Mouse (Mus musculus): Measurements from ENCODE around the gene Ccdc18. TPM values are rescaled to one million over a fixed set of nuclear protein-coding genes. Genes with fewer than 3 reads are reported as not detected.
"Not testable (repeated sequence)": the region's sequence is repeated elsewhere in the genome, so short reads cannot be mapped to it uniquely, and the experiment has no call there.

Gene Ccdc18
- polyA plus RNA-seq, 1 experiment = 12.5 TPM

DNA sequence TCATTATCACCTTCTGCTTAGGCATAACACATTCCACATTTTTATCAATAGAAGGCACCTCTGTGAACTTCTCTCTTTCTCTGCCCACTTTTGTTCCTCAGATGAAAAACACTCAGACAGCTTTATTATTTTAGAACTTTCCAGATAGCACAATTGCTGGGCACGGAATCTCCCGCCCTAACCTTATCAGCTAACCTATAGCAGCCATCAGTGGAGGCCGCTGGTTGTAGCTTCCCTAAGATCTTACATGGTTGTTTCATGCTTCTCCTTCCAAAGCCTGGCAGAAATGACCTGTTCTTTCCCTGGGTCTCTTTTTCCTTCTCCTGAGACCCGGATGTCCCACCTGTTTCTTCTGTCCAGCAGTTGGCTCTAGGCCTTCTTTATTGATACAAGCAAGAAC is 78.8 kb downstream of the Ccdc18 start:
- TF ChIP-seq POLR2A (IDR thresholded peaks at IDR 0.05; ENCODE audit: borderline replicate concordance, control insufficient read depth, low read depth, low read length) = no peak
- no peak for TF ChIP-seq CTCF (IDR thresholded peaks at IDR 0.05; ENCODE audit: control insufficient read depth, insufficient read depth, low read length)
- Histone ChIP-seq H3K4me3 (replicated peaks; ENCODE audit: control insufficient read depth, low read depth, low read length) (no peak overlapping the region), H3K4me1 (ENCODE audit: control insufficient read depth, insufficient read depth, low read length) (no peaks in the 10 kb centered on the region; the same call in 1 of the 2 replicates), H3K27ac (ENCODE audit: control insufficient read depth, insufficient read depth, low read depth, low read length, poor library complexity) (no peak overlapping the region)
- WGBS = 59% methylated on average over 4 of the region's 4 CpGs

DNA sequence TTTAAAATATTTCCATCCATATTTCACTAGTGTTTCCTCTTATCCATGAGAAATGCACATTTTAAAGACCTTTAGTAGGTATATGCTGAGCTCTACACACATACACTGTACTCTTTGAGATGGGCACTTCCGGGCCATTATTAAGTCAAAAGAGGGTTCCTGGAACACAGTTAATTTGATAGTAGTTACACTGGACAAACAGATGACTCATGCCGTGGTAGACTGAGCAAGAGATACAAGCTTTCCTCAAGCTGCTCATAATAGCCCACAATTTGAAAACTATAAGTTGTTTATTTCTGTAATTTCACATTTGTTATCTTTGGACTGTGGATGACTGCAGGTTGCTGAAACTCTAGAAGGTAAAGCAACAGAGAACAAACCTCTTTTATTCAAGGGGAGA is 82.3 kb downstream of the Ccdc18 start:
- Histone ChIP-seq H3K27ac (ENCODE audit: control insufficient read depth, insufficient read depth, low read depth, low read length, poor library complexity) (no peak overlapping the region), H3K4me3 (replicated peaks; ENCODE audit: control insufficient read depth, low read depth, low read length) (no peak overlapping the region), H3K4me1 (ENCODE audit: control insufficient read depth, insufficient read depth, low read length) (no peaks in the 10 kb centered on the region; the same call in 1 of the 2 replicates)
- TF ChIP-seq CTCF (IDR thresholded peaks at IDR 0.05; ENCODE audit: control insufficient read depth, insufficient read depth, low read length) (no peak), POLR2A (IDR thresholded peaks at IDR 0.05; ENCODE audit: borderline replicate concordance, control insufficient read depth, low read depth, low read length) (no peak)
- 82% methylated on average over 2 of the region's 2 CpGs for WGBS

GRCm38 (mm10) chr5:108224077-108224476 is 91.4 kb downstream of the Ccdc18 start:
- Histone ChIP-seq H3K4me1 (ENCODE audit: control insufficient read depth, insufficient read depth, low read length) (no peaks in the 10 kb centered on the region), H3K27ac (ENCODE audit: control insufficient read depth, insufficient read depth, low read depth, low read length, poor library complexity) (no peak overlapping the region)
- no peak for TF ChIP-seq POLR2A (IDR thresholded peaks at IDR 0.05; ENCODE audit: borderline replicate concordance, control insufficient read depth, low read depth, low read length)
- no peak for TF ChIP-seq CTCF (IDR thresholded peaks at IDR 0.05; ENCODE audit: control insufficient read depth, insufficient read depth, low read length)

DNA sequence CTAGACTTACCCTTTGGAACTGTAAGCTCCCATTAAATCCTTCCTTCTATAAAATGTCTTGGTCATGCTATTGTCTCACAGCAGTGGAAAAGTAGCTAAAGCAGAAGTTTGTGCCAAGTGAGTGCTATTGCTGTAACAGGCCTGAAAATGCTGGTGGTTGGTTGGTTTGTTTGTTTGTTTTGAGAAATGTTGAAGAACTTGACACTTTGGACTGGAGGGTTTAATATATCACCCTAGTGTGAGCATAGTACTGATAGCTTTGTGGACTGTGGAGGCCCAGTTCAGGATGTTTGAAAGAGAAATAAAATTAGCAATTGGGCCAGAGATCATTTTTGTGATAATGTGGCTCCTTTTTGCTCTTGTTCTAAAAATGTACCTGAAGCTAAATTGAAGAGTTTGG is 93.5 kb downstream of the Ccdc18 start:
- no peak for TF ChIP-seq CTCF (IDR thresholded peaks at IDR 0.05; ENCODE audit: control insufficient read depth, insufficient read depth, low read length)
- no peak for TF ChIP-seq POLR2A (IDR thresholded peaks at IDR 0.05; ENCODE audit: borderline replicate concordance, control insufficient read depth, low read depth, low read length)
- H3K4me3 ChIP-seq (replicated peaks; ENCODE audit: control insufficient read depth, low read depth, low read length) = no peak overlapping the region
- no peaks in the 10 kb centered on the region for H3K4me1 ChIP-seq (ENCODE audit: control insufficient read depth, insufficient read depth, low read length)
- H3K27ac ChIP-seq (ENCODE audit: control insufficient read depth, insufficient read depth, low read depth, low read length, poor library complexity) = no peak overlapping the region

More at GRCm38 (mm10) chr5:108224077-108224476, 91.4 kb downstream of the Ccdc18 start:
- no peak overlapping the region for H3K4me3 ChIP-seq (replicated peaks; ENCODE audit: control insufficient read depth, low read depth, low read length)

DNA sequence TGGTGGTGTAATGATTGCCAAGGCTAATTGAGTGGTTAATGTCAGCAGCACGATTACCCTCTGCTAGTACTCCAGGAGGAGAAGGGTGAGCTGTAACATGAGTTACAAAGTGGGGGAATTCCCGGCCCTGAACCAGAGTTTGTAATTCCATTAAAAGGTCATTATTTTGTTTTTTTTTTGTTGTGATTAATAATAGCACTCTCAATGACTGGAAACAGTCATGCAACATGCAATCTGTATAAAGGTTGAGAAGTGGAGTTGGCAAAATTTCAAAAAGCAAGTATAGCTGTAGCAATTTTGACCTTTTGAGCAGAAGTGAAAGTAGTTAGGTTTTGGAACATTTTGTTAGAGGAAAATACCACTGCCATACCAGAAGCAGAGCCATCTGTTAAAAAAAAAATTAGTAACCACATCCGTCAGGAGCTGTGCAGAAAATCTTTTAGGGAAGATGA is 113.7 kb downstream of the Ccdc18 start:
- WGBS = 20% methylated on average over 3 of the region's 3 CpGs
- Histone ChIP-seq H3K4me3 (replicated peaks; ENCODE audit: control insufficient read depth, low read depth, low read length) (no peak overlapping the region), H3K27ac (ENCODE audit: control insufficient read depth, insufficient read depth, low read depth, low read length, poor library complexity) (no peak overlapping the region), H3K4me1 (ENCODE audit: control insufficient read depth, insufficient read depth, low read length) (no peaks in the 10 kb centered on the region)
- TF ChIP-seq POLR2A (IDR thresholded peaks at IDR 0.05; ENCODE audit: borderline replicate concordance, control insufficient read depth, low read depth, low read length) (no peak), CTCF (IDR thresholded peaks at IDR 0.05; ENCODE audit: control insufficient read depth, insufficient read depth, low read length) (no peak)

DNA sequence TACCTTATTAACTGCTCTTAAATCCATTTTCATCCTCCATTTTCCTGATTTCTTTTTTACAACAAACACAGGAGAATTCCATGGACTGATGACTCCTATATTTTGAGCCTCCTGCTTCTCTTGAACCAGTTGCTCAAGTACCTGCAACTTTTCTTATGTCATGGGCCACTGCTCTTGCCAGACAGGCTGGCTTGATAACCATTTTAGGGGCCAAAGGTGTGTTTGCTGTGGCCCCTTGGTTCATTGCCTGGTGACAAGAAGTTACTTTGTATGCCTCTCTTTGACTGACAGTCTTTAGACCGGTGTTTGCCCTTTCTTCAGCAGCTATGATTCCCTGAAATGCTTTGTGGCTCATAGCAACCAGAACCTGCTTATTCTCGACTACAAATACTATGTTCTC is 117.4 kb downstream of the Ccdc18 start:
- 69% methylated on average over 2 of the region's 2 CpGs for WGBS
- Histone ChIP-seq H3K4me3 (replicated peaks; ENCODE audit: control insufficient read depth, low read depth, low read length) (no peak overlapping the region), H3K4me1 (ENCODE audit: control insufficient read depth, insufficient read depth, low read length) (no peaks in the 10 kb centered on the region), H3K27ac (ENCODE audit: control insufficient read depth, insufficient read depth, low read depth, low read length, poor library complexity) (no peak overlapping the region)
- no peak for TF ChIP-seq POLR2A (IDR thresholded peaks at IDR 0.05; ENCODE audit: borderline replicate concordance, control insufficient read depth, low read depth, low read length)
- TF ChIP-seq CTCF (IDR thresholded peaks at IDR 0.05; ENCODE audit: control insufficient read depth, insufficient read depth, low read length) = no peak

DNA sequence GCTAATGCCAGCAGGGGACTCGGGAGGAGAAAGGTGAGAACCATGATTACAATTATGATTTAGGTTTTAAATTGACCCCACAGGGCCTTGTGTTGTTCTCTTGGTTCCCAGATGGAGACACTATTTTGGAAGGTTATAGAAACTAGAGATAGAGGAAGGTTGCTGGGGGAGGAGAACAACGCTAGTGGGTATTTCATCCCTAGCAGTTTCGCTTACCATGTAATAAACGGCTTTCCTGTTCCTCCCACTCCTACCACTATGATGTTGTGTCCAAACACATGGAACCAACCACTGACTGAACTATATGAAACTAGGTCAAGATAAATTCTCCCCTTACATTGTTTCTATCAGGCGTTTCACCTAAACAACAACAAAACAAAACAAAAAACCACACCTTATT is 122.6 kb downstream of the Ccdc18 start:
- no peak overlapping the region for H3K4me3 ChIP-seq (replicated peaks; ENCODE audit: control insufficient read depth, low read depth, low read length)
- TF ChIP-seq CTCF (IDR thresholded peaks at IDR 0.05; ENCODE audit: control insufficient read depth, insufficient read depth, low read length) = no peak
- TF ChIP-seq POLR2A (IDR thresholded peaks at IDR 0.05; ENCODE audit: borderline replicate concordance, control insufficient read depth, low read depth, low read length) = no peak
- no peaks in the 10 kb centered on the region for H3K4me1 ChIP-seq (ENCODE audit: control insufficient read depth, insufficient read depth, low read length)
- H3K27ac ChIP-seq (ENCODE audit: control insufficient read depth, insufficient read depth, low read depth, low read length, poor library complexity) = no peak overlapping the region
- WGBS = 57% methylated on average over 5 of the region's 5 CpGs

GRCm38 (mm10) chr5:108262722-108263121 is 130.0 kb downstream of the Ccdc18 start:
- H3K4me1 ChIP-seq (ENCODE audit: control insufficient read depth, insufficient read depth, low read length) = no peaks in the 10 kb centered on the region; the same call in none of the 2 replicates
- TF ChIP-seq POLR2A (IDR thresholded peaks at IDR 0.05; ENCODE audit: borderline replicate concordance, control insufficient read depth, low read depth, low read length) = no peak
- TF ChIP-seq CTCF (IDR thresholded peaks at IDR 0.05; ENCODE audit: control insufficient read depth, insufficient read depth, low read length) = no peak
- 66% methylated on average over 4 of the region's 4 CpGs for WGBS
- no peak overlapping the region for H3K4me3 ChIP-seq (replicated peaks; ENCODE audit: control insufficient read depth, low read depth, low read length)
- H3K27ac ChIP-seq (ENCODE audit: control insufficient read depth, insufficient read depth, low read depth, low read length, poor library complexity) = no peak overlapping the region

GRCm38 (mm10) chr5:108263785-108264184 is 131.1 kb downstream of the Ccdc18 start:
- not testable (repeated sequence) for H3K27ac ChIP-seq (ENCODE audit: control insufficient read depth, insufficient read depth, low read depth, low read length, poor library complexity); H3K4me3 ChIP-seq (replicated peaks; ENCODE audit: control insufficient read depth, low read depth, low read length); H3K4me1 ChIP-seq (ENCODE audit: control insufficient read depth, insufficient read depth, low read length)
- 58% methylated on average over 1 of the region's 1 CpGs for WGBS

Measured in bone marrow, adult 2 months (tissue).